Mouse (Mus musculus) adrenal gland, postnatal 4 days (tissue): ENCODE measurements around the gene Asic1. TPM values are rescaled to one million over a fixed set of nuclear protein-coding genes. Genes with fewer than 3 reads are reported as not detected.
"Not testable (repeated sequence)": the region's sequence is repeated elsewhere in the genome, so short reads cannot be mapped to it uniquely, and the experiment has no call there.

ENCODE experiments used
- DNase-seq, 2 experiments: peaks; one replicate each; pipeline ENCODE4 v3.0.0; 2021 to 2022; ENCODE audit warnings: low spot score in 2 of 2, mixed read lengths in 2 of 2
- total RNA-seq, 2 experiments: library from RNA; stranded (reverse); gene quantifications; 2 replicates each; pipeline ENCODE4 v1.2.3; 2021

The Asic1 gene
- total RNA-seq, 2 experiments from 2014 or later, result 1.4 to 1.5 TPM

GRCm38 (mm10) chr15:99718461-99719021 is 48.4 kb downstream of the Asic1 start:
- no peak for DNase-seq

DNA sequence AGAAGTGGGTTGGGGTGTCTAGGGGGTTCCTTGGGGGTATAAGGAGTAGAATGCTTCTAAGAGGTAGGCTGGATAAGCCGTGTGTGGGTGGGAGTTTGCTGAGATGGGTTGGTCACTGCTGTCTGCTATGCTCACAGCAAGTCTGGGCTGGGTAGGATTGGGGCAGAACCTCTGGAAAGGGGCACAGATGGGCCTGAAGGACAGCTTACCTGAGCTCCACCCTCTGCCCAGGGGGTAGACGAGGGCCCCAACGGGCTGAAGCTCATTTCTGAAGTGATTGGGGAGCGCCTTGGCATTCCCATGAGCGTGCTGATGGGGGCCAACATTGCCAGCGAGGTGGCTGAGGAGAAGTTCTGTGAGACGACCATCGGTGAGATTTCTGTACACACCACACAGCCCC is 49.7 kb downstream of the Asic1 start:
- DNase-seq, result no peak

DNA sequence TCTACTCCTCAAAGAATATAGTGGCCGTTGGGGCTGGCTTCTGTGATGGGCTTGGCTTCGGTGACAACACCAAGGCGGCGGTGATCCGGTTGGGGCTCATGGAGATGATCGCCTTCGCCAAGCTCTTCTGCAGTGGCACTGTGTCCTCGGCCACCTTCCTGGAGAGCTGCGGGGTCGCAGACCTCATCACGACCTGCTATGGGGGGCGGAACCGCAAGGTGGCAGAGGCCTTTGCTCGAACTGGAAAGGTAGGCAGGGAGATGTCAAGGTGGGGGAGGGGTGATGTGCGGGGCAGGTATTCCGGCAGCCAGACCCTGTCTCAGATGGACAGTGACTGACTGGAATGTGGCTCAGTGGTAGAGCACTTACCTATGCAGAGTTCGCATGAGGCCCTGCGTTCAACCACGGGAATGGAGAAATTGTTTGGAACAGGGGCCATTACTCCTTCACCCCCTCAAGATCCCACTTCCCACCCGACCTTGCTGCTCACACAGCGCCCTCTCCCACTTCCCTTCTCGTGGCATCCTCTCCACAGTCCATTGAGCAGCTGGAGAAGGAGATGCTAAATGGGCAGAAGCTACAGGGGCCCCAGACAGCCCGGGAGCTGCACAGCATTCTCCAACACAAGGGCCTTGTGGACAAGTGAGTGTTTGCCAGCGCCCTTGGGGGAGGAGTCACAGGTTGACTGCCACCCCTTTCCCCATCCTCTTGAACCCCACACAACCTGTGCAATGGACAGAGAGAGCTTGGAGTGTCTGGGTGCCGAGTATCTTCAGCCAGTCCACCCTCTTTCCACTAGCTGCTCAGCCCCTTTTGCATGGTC is 52.0 kb downstream of the Asic1 start:
- DNase-seq, result no peak

- DNase-seq, result no peak
Observed at GRCm38 (mm10) chr15:99723120-99723514, 52.9 kb downstream of the Asic1 start.

GRCm38 (mm10) chr15:99723515-99724291 is 53.5 kb downstream of the Asic1 start:
- peak in 1 of 2 experiments; percentile 72 for DNase-seq

DNA sequence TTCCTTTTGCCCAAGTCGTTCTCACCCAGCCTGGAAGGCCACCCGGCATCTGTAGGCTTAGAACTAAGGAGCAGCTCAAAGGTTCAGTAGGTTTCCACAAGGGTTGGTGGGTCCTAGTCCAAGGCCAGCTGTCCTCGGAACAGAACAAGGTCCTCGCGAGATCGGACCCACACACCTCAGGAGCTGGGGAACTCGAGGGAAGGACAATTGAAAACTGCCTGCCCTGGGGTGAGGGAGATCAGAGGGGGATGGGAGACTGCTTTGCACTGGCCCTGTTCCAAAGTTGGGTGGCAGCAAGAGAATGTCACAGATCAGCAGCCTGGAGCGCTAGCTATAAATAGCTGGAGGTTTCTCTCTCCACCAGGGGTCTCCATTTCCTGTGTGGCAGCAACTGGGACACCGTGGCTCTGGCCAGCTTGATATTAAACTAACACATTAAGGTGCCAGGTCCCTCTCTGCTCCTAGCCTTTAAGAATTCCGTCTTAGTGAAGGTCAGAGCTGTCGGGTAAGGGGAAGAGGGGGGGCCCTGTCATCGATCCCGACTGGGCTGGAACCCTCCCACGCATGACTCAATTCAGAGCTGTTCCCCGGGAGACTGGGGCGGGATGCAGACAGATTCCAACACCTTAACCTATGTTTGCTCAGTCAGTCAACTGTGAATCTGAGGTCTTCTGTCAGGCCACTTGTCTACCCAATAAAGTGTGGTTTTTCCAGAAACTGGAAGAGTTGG is 54.3 kb downstream of the Asic1 start:
- DNase-seq, result peak; percentile 63 to 70

DNA sequence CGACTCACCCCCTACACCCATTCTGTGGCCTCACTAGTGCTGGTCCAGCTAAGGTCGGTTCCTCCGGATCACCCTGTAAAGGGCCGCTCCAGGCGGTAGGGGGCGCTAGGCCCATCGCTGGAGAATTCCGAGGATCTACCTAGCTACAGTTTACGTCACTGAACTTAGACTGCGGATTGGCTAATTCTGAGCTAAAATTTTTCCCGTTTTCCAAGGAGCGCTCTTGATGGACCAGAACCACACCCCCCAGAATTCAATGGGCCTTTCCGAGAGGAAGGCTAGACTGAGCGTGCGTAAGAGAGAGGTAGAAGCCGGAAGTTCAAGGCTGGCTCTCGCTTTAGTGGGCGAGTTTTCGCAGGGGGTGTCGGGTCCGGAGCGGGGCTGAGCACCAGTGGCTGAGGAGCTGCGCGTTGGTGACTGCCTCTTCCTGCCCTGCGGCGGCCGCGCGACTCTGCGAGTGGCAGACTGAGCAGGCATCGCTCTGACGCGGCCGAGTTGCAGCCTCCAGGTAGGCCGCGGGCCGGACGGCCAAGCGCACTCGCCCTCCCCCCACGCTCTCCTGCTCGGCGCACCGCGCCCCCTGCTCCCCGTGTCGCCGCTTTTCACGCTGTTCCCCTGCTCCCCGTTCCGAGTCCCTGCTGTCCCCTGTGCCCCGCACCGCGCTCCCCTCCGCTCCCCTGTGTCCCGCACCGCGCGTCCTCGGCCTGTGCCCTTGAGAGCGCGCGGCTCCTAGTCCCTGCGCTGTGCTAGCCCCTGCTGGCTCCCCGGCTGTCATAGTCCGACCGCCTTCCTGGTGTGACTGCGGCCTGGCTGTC is 55.4 kb downstream of the Asic1 start, which contains the start of gene Cox14:
Gene Cox14, plus strand, starts transcription at position 278 of the 815 bp plus-strand sequence.
- peak; percentile 94 to 95 for DNase-seq

DNA sequence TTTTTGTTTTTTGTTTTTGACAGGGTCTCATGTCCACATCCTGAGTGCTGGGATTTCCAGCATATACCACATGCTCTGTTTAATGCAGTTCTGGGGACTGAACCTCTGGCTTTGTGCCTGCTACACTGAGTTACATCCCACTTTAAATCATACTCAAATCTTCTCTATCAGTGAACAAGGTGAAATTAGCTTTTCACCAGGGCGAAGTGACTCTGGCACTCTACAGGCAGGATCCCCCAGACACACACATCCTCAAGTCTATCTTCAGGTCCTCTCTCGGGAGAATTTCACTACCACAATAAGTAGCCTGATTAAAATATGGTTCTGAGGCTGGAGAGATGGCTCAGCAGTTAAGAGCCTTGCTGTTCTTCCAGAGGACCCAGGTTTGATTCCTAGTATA is 56.4 kb downstream of the Asic1 start:
- no peak for DNase-seq

- DNase-seq, result not testable (repeated sequence)
Observed at GRCm38 (mm10) chr15:99727039-99727438, 56.9 kb downstream of the Asic1 start.

DNA sequence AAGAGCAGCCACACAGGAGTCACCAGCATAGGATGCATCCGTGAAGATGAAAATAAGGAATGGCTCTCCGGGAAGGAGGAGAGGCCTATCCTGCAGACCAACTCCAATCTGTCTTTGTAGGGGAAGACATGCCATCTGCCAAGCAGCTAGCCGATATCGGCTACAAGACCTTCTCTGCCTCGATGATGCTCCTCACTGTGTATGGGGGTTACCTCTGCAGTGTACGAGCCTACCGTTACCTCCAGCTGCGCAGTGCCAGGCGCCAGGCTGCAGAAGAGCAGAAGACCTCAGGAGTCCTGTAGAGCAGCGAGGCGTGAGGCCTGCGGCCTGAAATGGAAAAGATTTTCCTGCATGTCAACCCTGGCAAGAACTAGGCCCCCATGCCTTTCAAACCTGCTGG is 57.4 kb downstream of the Asic1 start:
- DNase-seq, result no peak

- DNase-seq, result no peak
Observed at GRCm38 (mm10) chr15:99728211-99728610, 58.0 kb downstream of the Asic1 start.

DNA sequence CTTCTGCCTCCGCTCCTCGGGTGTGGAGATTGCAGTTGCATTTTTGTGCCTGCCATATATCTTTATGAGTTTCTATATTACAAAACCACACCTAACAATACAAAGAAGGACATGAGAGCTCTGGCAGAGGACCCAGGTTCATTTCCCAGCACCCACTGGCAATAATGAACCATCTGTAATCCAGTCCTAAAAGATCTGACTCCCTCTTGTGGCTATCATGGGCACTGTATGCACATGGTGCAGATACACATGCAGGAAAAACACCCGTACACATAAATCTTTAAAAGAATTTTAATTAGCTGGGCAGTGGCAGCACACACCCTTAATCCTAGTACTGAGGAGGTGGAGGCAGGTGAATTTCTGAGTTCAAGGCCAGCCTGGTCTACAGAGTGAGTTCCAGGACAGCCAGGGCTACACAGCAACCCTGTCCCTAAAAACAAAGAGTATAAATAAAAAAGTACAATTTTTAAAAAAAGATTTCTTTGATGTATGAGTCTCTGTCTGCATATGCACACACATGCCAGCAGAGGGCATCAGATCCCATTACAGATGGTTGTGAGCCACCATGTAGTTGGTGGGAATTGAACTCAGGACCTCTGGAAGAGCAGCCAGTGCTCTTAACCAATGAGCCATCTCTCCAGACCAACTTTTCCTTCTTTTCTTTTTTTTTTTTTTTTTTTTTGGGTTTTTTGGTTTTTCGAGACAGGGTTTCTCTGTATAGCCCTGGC is 59.1 kb downstream of the Asic1 start:
- DNase-seq, result no peak

DNA sequence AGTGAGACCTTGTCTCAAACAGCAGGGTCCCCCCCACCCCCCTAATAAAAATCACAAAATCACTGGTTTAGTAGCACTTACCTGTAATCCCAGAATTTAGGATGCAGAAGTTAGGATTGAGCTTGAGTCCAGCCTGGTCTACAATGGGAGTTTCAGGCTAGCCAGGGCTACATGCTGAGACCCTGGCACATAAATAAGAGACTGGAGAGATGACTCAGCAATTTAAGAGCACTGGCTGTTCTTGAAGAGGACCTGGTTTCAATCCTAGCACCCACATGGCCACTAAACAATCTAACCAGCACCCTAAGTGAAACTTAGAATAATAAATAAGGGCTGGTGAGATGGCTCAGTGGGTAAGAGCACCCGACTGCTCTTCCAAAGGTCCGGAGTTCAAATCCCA is 61.0 kb downstream of the Asic1 start:
- no peak for DNase-seq

DNA sequence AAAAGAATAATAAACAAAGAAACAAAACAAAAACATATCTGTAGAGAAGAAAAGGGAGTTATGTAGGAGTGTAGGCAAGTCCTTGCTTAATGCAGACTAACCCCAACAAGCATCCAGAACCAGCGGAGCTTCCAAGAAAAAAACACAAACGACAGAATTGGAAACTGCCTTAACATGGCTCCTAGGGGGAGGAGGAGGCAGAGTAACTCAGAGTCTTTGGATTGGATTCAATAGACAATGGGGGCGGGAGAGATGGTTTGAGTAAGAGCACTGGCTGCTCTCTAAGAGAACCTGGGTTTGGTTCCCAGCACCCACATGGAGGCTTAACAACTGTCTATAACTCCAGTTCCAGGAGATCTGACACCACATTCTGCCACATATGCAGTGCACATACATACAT is 61.5 kb downstream of the Asic1 start:
- DNase-seq, result no peak

GRCm38 (mm10) chr15:99733186-99733585 is 63.0 kb downstream of the Asic1 start:
- no peak for DNase-seq

DNA sequence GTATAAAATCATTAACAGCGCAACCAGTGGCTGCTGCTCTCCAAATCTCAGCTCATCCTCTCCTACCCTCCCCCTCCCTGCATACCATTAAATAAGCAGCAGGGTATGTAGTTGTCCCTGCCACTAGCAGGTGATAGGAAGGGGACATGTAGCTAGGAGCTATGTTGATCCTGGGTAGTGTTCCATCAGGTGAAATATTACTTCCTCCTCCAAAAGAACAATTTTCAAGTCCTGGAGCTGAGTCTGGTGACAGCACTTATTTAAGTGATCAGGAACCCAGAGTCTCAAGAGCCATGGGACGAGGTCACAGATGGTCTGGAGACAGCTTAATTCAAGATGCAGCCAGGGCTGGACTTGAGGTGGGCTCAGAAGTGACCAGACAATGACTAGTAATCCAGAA is 65.5 kb downstream of the Asic1 start:
- DNase-seq, result peak; percentile 100

DNA sequence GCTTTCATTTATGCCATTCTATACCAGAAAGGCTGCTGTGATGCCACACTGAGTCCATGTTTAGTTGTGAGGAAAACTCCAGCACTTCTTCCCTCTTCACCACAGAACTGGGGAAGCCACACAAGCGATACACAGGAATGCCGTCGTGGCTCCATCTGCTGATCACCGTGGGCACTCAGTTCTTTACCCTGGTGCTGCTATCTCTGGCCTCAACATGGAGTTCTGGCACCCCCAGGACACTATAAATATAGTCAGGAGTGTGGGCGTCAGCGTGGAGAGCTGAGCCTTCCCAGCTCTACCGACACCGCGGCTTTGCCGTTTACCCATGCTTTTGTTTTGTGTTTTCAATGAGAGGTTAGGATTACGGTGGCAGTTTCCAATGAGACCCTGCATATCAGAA is 66.5 kb downstream of the Asic1 start:
- no peak for DNase-seq

DNA sequence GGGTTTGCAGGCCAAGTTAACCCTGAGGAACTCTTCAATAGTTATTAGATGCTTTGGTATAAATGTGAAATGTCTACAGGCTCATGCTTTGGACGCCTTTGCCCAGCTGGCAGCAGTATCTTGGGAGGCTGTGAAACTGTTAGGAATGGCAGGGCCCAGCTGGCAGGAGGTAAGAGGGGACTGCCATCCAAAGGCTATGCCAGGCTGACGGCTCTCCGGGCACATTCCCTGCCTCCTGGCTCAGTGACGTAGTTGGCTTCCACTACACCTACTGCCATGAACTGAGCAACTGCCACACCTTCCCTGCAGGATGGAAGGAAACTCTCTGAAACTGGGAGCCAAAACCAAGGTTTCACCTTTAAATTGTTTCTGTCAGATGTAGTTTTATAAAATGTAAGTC is 70.1 kb downstream of the Asic1 start:
- no peak for DNase-seq
